ENCODE assay signal across 15 mouse cellular contexts in the genomic region with DNA sequence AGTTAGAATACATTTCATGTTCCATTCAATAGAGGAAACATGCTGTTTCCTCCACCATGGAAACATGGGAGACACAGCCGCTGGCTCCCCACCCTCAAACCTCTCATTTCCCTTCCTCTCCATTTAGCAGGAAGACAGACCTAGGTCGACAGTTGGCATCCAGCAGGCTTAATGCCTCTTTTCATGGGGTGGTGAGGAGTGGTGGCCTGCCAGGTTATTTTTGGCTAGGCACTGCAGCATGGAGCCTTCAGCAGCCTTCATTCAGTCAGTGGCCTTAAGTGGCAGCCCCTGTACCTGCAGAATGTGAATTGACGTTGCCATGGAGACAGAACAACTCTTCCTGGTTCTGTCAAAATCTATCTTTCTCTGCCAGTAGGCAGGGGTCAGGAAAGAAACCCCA.
DNase-seq lines count a peak whose midpoint lies in the region; ATAC-seq and TF ChIP-seq lines count a peak whose summit lies in the region.
"Had no signal": no experiment of that assay in that cellular context is flagged by ENCODE, and none has a peak within 500 bp of the region (broad histone marks: within the 10 kb centered on the region; RNA-seq: fewer than 3 reads in every experiment).

No protein-coding gene starts in this region.

- no peak overlapping the region for H3K4me3 ChIP-seq in hindbrain, embryonic 13.5 days
- H3K4me3 ChIP-seq in hindbrain, embryonic 11.5 days (ENCODE audit: low read depth, low read length): no peak overlapping the region
- no peak overlapping the region for H3K4me3 ChIP-seq in midbrain, embryonic 15.5 days
- H3K4me3 ChIP-seq in kidney, embryonic 14.5 days (ENCODE audit: low read length): no peak overlapping the region
- H3K4me3 ChIP-seq: erythroblast, embryonic 14.5 days; kidney, embryonic 15.5 days; liver, embryonic 13.5 days; midbrain, embryonic 12.5 days had no signal

- peak; percentile 84 to 89 for DNase-seq in cerebellum, postnatal 14 days
- DNase-seq in cerebellum, adult 18-20 months: no peak
- DNase-seq in hindbrain, embryonic 11.5 days (ENCODE audit: low spot score): no peak
- peak; percentile 84 for DNase-seq in brain, embryonic 14.5 days (ENCODE audit: low read depth)
- no peak for DNase-seq in thymus, postnatal 14 days
- DNase-seq: embryo, embryonic 11 days; liver, embryonic 13.5 days; lung, postnatal 10 days had no signal

- H3K4me1 ChIP-seq in hindbrain, embryonic 13.5 days (replicated peaks): peaks cover 9% of the 10 kb centered on the region
- H3K4me1 ChIP-seq in hindbrain, embryonic 11.5 days (replicated peaks; ENCODE audit: control insufficient read depth, insufficient read depth, low read length): no peaks in the 10 kb centered on the region
- H3K4me1 ChIP-seq in midbrain, embryonic 15.5 days: peaks cover 18% of the 10 kb centered on the region
- H3K4me1 ChIP-seq in kidney, embryonic 14.5 days (ENCODE audit: control insufficient read depth, insufficient read depth, low read length): no peaks in the 10 kb centered on the region
- H3K4me1 ChIP-seq: kidney, embryonic 15.5 days; liver, embryonic 13.5 days had no signal

- whole genome bisulfite sequencing in hindbrain, embryonic 13.5 days: 45% methylated on average over 3 of the region's 3 CpGs
- WGBS in hindbrain, embryonic 11.5 days: 60% methylated on average over 3 of the region's 3 CpGs
- WGBS in midbrain, embryonic 15.5 days: 40% methylated on average over 3 of the region's 3 CpGs
- 63% methylated on average over 3 of the region's 3 CpGs for WGBS in kidney, embryonic 14.5 days

- no peak for TF ChIP-seq POLR2A in brain, embryonic 14.5 days (IDR thresholded peaks at IDR 0.05; ENCODE audit: borderline replicate concordance, extremely low read depth, insufficient read depth, insufficient read length, poor library complexity, severe bottlenecking)

- H3K27me3 ChIP-seq in hindbrain, embryonic 13.5 days: no peaks in the 10 kb centered on the region
- no peaks in the 10 kb centered on the region for H3K27me3 ChIP-seq in hindbrain, embryonic 11.5 days (ENCODE audit: control insufficient read depth, insufficient read depth, low read length)
- H3K27me3 ChIP-seq in midbrain, embryonic 15.5 days (replicated peaks): no peaks in the 10 kb centered on the region
- H3K27me3 ChIP-seq in kidney, embryonic 14.5 days (ENCODE audit: control insufficient read depth, insufficient read depth, low read length): no peaks in the 10 kb centered on the region
- H3K27me3 ChIP-seq: kidney, embryonic 15.5 days; liver, embryonic 13.5 days; midbrain, embryonic 12.5 days had no signal

- H3K9me3 ChIP-seq in hindbrain, embryonic 13.5 days: no peaks in the 10 kb centered on the region
- no peaks in the 10 kb centered on the region for H3K9me3 ChIP-seq in hindbrain, embryonic 11.5 days (ENCODE audit: control insufficient read depth, low read length)
- H3K9me3 ChIP-seq in midbrain, embryonic 15.5 days: no peaks in the 10 kb centered on the region
- no peaks in the 10 kb centered on the region for H3K9me3 ChIP-seq in kidney, embryonic 14.5 days (ENCODE audit: control insufficient read depth, low read length)
- H3K9me3 ChIP-seq: kidney, embryonic 15.5 days; liver, embryonic 13.5 days; midbrain, embryonic 12.5 days had no signal

- peak; percentile 63; the same call in 1 of the 2 replicates for ATAC-seq in hindbrain, embryonic 13.5 days (ENCODE audit: low FRiP score)
- ATAC-seq in hindbrain, embryonic 11.5 days (ENCODE audit: low FRiP score): no peak
- ATAC-seq in midbrain, embryonic 15.5 days (replicated peaks): peak; percentile 78
- no peak for ATAC-seq in kidney, embryonic 14.5 days (ENCODE audit: low FRiP score, low TSS enrichment)

- TF ChIP-seq CTCF in brain, embryonic 14.5 days (IDR thresholded peaks at IDR 0.05; ENCODE audit: borderline replicate concordance, extremely low read depth, insufficient read depth, insufficient read length): no peak

- no peak overlapping the region for H3K9ac ChIP-seq in hindbrain, embryonic 13.5 days
- H3K9ac ChIP-seq in hindbrain, embryonic 11.5 days (ENCODE audit: low read depth, low read length): no peak overlapping the region
- H3K9ac ChIP-seq in midbrain, embryonic 15.5 days: no peak overlapping the region
- H3K9ac ChIP-seq in kidney, embryonic 14.5 days (ENCODE audit: low read depth, low read length): no peak overlapping the region
- H3K9ac ChIP-seq: kidney, embryonic 15.5 days; liver, embryonic 13.5 days; midbrain, embryonic 12.5 days had no signal

- no peak overlapping the region for H3K4me2 ChIP-seq in hindbrain, embryonic 13.5 days
- no peak overlapping the region for H3K4me2 ChIP-seq in hindbrain, embryonic 11.5 days (replicated peaks; ENCODE audit: low read depth, low read length)
- no peak overlapping the region for H3K4me2 ChIP-seq in midbrain, embryonic 15.5 days
- H3K4me2 ChIP-seq in kidney, embryonic 14.5 days (replicated peaks; ENCODE audit: low read depth, low read length): no peak overlapping the region
- H3K4me2 ChIP-seq: kidney, embryonic 15.5 days; liver, embryonic 13.5 days; midbrain, embryonic 12.5 days had no signal

- H3K36me3 ChIP-seq in hindbrain, embryonic 13.5 days: no peaks in the 10 kb centered on the region
- no peaks in the 10 kb centered on the region for H3K36me3 ChIP-seq in hindbrain, embryonic 11.5 days (ENCODE audit: control insufficient read depth, insufficient read depth, low read length)
- no peaks in the 10 kb centered on the region for H3K36me3 ChIP-seq in midbrain, embryonic 15.5 days (replicated peaks)
- H3K36me3 ChIP-seq in kidney, embryonic 14.5 days (ENCODE audit: control insufficient read depth, insufficient read depth, low read length): no peaks in the 10 kb centered on the region
- H3K36me3 ChIP-seq: kidney, embryonic 15.5 days; liver, embryonic 13.5 days; midbrain, embryonic 12.5 days had no signal

- H3K27ac ChIP-seq in hindbrain, embryonic 13.5 days: peak overlapping the region; percentile 70
- H3K27ac ChIP-seq in hindbrain, embryonic 11.5 days (ENCODE audit: low read depth, low read length): no peak overlapping the region
- peak overlapping the region; percentile 79 for H3K27ac ChIP-seq in midbrain, embryonic 15.5 days
- no peak overlapping the region for H3K27ac ChIP-seq in kidney, embryonic 14.5 days (ENCODE audit: low read depth, low read length)
- H3K27ac ChIP-seq: kidney, embryonic 15.5 days; liver, embryonic 13.5 days; midbrain, embryonic 12.5 days; stomach, postnatal 0 days had no signal

Comparison
In these comparisons a context has a peak if more than half of its experiments do, and no peak if none do; other contexts are left out.
1. DNase-seq: peak in cerebellum, postnatal 14 days (2 of 2) and brain, embryonic 14.5 days (single experiment); none in cerebellum, adult 18-20 months (0 of 2), hindbrain, embryonic 11.5 days (single experiment) and thymus, postnatal 14 days (single experiment).
2. ATAC-seq: peak in hindbrain, embryonic 13.5 days (single experiment) and midbrain, embryonic 15.5 days (single experiment); none in hindbrain, embryonic 11.5 days (single experiment) and kidney, embryonic 14.5 days (single experiment).
3. H3K27ac ChIP-seq: peak in hindbrain, embryonic 13.5 days (single experiment) and midbrain, embryonic 15.5 days (single experiment); none in hindbrain, embryonic 11.5 days (single experiment) and kidney, embryonic 14.5 days (single experiment).